Mouse (Mus musculus) mature B cell (primary cell): ENCODE data around the gene Trit1.
"Not testable (repeated sequence)": the region's sequence is repeated elsewhere in the genome, so short reads cannot be mapped to it uniquely, and the experiment has no call there.

Experiments
- in situ Hi-C: fragments of 300-500 bp; cut with MboI; formaldehyde crosslinking; loops from 2 replicates; pipeline ENCODE4 v1.14.3; 2019

Trit1 gene

GRCm38 (mm10) chr4:122996618-122997381, 19.6 kb upstream of the Trit1 start:
- in situ Hi-C loops: loop anchor here (5.0 kb wide), 1 partner anchor 86 kb away; no protein-coding TSS in a partner anchor

GRCm38 (mm10) chr4:122998537-122999262, 17.7 kb upstream of the Trit1 start:
- in situ Hi-C loops: loop anchor here (5.0 kb wide), 1 partner anchor 84 kb away; no protein-coding TSS in a partner anchor

GRCm38 (mm10) chr4:122999263-122999691, 17.1 kb upstream of the Trit1 start:
- in situ Hi-C loops: loop anchor here (5.0 kb wide), 1 partner anchor 83 kb away; no protein-coding TSS in a partner anchor

- in situ Hi-C loops: no loop called here
Observed at GRCm38 (mm10) chr4:123000130-123000529, 16.3 kb upstream of the Trit1 start.

DNA sequence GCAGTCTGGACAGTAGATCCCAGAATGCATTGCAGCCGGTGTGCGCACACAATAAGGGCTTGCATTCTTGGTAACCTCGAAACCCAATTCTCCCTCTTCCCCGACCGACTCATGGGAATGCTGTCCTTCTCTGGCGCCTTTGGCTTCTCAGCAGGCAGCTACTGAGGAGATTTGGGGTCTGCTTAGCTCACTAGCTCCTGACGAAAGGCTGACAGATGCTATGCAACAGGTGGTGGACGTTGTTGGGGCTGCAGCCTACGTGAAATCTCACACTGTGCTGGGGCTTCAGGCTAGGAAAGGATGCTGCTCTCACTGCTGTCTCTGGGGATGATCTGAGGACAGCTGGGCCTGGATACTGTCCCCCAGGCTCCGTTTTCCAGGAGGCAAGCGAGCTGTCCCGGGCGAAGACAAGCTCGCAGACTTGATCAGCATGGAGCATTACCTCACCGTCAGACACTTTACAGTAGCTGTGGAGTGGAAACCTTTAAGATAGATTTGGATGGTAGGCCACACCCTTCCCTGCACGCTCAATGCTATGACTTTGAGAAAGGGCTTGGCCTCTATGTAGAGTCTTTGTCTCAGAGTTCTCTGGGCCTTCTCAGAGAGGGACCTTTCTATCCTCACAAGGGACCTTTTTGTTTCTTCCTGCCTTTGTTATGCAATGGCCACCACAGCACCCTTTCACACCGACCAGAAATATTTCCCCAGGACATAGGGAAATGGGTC, 15.6 kb upstream of the Trit1 start:
- in situ Hi-C loops: no loop called here

DNA sequence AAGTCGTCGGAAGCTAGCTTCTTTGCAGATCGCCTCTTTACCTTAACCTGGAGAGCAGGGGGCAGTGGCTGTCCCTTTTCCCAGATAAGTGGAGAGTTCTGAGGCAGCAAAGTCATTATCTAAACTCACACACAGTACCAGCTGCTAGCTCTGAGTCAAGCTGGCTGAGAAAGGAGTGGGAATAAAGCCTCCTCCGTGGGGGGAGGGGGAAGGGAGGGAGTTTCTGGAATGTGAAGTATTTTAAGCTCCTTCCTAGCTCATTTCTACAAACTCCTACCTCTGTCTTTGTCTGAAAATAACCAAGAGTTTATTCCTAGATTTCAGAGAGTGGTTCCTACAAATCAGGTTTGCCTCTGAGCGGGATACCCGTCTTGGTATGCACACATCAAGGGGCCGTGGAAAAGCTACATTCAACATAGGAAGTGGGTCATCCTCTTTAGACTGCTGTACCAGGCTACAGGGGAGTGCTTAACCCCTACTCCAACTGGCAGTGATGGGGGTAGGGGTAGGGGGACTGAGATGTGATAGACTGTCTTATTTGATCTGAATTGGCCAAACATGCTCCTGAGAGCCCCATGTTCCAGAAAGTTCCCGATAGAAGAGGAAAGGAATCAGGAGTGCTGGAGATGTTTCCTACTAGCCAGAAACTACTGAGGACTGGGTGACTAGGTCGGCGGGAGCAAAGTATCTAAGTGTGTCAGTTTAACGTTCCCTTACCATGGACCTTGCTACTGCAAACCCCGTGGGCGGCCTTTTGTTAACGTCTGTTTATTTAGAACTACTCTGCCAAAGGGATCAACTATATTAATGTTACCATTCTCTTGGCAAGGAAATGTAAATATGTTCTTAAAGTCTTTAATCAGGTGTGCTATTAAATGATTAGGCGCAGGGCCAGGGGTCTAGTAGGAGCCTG, 11.1 kb upstream of the Trit1 start:
- in situ Hi-C loops: no loop called here

- in situ Hi-C loops: not testable (repeated sequence)
Observed at GRCm38 (mm10) chr4:123012501-123012900, 3.9 kb upstream of the Trit1 start.

GRCm38 (mm10) chr4:123013346-123013945, 3.0 kb upstream of the Trit1 start:
- in situ Hi-C loops: no loop called here

GRCm38 (mm10) chr4:123013949-123014406, 2.4 kb upstream of the Trit1 start:
- in situ Hi-C loops: no loop called here

- in situ Hi-C loops: no loop called here
Observed at GRCm38 (mm10) chr4:123014501-123015282, 1.7 kb upstream of the Trit1 start.

DNA sequence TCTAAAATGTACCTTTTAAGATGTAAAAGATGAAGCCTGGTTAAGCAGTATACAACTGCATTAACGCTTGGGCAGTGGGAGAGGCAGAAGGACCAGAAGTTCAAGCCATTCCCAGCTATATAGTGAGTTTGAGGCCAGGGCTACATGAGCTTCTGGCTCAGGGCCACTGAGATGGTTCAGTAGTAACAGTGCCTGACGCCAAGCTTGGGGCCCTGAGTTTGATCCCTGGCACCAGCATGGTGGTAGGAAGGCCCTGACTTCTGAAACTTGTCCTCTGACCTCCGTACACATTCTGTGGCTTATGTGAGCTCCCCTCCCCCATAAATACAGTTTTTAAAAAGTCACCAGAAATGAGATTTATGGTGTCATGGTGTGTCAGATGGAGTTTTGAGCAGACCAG, 5.2 kb downstream of the Trit1 start:
- in situ Hi-C loops: no loop called here

DNA sequence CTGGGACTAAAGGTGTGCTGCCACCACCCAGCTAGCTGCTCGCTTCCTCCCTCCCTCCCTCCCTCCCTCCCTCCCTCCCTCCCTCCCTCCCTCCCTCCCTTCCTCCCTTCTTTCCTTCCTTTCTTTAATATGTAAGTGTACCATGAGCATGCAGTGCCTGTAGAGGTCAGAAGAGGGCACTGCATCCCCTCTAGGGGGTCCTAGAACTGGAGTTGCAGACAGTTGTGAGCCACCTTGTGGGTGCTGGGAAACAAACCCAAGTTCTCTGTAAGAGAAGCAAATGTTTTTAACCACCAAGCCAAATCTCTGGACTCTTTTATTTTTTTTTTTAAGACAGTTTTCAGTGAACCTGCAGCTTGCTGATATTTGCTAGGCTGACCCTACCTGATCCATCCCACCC, 6.5 kb downstream of the Trit1 start:
- in situ Hi-C loops: no loop called here

DNA sequence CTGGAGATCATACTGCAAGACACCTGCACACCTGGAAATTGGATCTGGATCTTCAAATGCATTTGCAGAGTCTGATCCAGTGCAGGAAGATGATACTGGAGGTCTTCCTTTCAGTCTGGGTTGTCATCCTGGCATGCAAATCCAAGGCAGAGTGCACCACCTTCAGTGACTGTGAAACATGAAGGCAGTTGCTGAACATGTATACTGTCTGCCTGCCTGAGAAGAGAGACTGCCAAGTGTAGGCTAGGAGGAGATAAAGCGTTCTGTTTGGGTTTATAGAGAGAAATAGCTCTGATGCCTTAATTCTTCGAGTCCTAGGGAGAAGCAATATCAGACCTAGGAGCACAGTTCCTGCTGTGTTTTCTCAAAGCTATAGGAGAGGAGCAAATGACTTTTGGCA, 9.0 kb downstream of the Trit1 start:
- in situ Hi-C loops: no loop called here

GRCm38 (mm10) chr4:123026161-123026560, 9.8 kb downstream of the Trit1 start:
- in situ Hi-C loops: no loop called here

DNA sequence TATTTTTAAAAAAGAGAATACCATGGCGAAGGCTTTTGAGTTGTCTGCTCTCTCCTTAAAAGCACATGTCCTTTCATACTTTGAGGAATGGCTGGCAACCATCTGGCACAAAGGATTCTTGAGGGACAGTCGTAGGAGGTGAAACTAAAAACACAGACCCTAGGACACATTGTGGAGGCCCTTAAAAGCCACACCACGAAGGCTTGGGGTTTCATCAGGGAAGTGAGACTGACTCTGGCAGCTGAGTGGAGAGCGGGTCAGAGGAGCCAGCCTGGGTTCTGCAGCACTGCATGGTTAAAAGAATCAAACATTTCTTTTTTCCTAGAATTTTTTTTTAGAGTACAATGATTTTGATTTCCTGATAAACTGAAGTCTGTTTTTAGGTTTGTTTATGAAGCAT, 10.2 kb downstream of the Trit1 start:
- in situ Hi-C loops: no loop called here

DNA sequence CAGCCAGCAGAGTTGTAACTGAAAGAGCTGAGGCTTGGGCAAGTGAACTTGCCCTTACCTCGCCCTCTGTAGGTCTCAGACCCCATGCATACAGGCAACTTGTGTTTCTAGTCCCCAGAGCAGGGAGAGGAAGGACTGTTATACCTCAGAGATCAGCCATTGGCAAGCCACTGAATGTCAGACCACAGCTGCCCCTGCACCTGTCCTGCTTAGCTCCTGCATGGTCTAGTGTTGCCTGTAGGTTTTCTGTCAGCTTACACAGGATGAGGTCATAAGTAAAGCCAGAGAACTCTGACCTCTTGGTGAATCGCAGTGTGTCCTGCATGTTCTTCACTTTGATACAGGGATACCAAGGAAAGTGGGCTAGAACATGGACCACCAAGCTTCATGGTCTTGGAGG, 18.4 kb downstream of the Trit1 start:
- in situ Hi-C loops: no loop called here

- in situ Hi-C loops: no loop called here
Observed at GRCm38 (mm10) chr4:123035636-123036035, 19.2 kb downstream of the Trit1 start.

GRCm38 (mm10) chr4:123036710-123037109, 20.3 kb downstream of the Trit1 start:
- in situ Hi-C loops: no loop called here

GRCm38 (mm10) chr4:123041131-123041530, 24.7 kb downstream of the Trit1 start:
- in situ Hi-C loops: no loop called here

DNA sequence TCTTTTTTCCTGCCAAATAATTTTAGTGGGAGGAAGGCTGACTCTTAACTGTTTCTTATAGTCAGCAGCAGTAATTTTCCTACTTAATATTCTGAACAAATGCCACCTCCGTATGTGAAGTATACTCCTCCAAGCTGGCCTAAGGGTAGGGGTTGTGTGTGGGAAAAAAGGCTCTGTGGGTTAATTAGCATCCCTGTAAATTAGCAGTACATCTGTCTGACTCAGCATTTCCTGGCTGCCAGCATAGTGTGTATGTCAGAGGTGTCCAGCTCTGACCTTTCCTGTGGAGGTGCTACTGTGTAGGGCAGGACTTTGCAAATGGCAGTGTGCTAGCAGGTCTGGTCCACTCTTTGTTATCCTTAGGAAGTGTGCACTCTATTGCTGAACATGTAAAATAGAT, 27.5 kb downstream of the Trit1 start:
- in situ Hi-C loops: no loop called here
